Mouse (Mus musculus) heart, adult 2 months (tissue): Measurements from ENCODE around the gene Macrod1.

Source experiments
- EP300 ChIP-seq: fragments of 200-500 bp; IDR thresholded peaks from 2 replicates; pipeline ENCODE4 v1.6.1; 2011; ENCODE audit warnings: low read depth, low read length, control low read depth; ENCODE audit not compliant: insufficient read depth
- POLR2A ChIP-seq: fragments of 200-500 bp; IDR thresholded peaks from 2 replicates; pipeline ENCODE4 v1.6.1; 2011; ENCODE audit warnings: mild to moderate bottlenecking, low read depth, low read length, control low read depth; ENCODE audit not compliant: insufficient read depth

DNA sequence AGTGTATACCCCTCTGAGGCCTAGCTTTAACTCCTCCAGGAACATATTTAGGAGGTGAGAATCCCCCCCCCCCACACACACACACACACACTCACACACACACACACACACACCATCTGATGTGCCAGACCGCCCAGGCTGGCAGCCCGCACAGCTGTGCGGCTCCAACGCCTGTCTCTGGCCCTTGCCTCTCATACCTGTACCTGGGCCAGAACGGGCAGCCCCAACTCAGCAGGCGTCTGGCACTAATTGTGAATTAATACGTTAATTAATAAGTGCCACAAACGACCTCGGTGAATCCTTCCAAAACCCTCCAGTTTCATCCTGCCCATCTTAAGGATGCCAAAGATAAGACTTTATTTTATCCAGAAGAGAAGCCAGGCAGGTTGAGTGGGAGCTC is 76.8 kb downstream of the Macrod1 start:
- no peak for TF ChIP-seq EP300
- no peak for TF ChIP-seq POLR2A
